Mouse (Mus musculus): ENCODE measurements around the gene Fam214a. TPM values are rescaled to one million over a fixed set of nuclear protein-coding genes. Genes with fewer than 3 reads are reported as not detected.

The Fam214a gene
- total and polyA plus RNA-seq, 2 experiments from 2014 or later: 16.0 to 33.2 TPM

DNA sequence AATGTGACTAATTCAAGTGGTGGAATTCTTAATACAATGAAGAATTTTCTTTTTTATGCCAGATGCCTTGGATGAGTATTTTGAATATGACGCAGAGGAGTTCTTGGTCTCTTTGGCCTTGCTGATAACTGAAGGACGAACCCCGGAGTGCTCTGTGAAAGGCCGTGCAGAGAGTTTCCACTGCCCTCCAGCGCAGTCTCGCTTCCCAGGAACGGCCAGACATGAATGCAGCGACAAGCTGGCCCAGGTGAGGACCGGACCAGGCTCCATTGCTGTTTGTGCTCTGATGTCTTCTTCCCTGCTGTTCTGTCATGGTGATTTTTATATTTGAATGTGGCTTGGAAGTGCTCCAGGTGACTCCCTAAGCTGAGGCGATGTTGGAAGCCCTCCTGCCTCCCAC, 51.5 kb downstream of the Fam214a start:
- TF ChIP-seq CTCF (IDR thresholded peaks at IDR 0.05; ENCODE audit: low read depth): no peak
- 94% methylated on average over 10 of the region's 10 CpGs for WGBS

DNA sequence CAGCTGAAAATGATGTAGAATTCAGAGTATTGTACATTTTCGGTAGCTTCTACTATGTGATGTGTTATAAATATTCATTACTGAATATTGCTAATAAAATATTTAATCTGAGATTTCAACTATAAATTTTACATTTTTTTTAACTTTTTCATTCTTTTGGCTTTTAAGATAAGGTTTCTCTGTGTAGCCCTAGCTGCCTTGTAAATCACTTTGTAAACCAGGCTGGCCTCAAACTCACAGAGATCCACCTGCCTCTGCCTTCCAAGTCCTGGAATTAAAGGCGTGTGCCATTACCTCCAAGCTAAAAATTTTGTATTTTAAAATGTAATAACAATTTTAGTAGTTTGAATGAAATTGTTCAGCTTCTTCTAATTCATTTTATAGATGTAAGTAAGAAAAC, 63.9 kb downstream of the Fam214a start:
- no peak overlapping the region for H3K4me2 ChIP-seq (ENCODE audit: low read depth)
- peaks cover 60% of the 10 kb centered on the region for H3K36me3 ChIP-seq (ENCODE audit: insufficient read depth)

More for the DNA sequence above, 51.5 kb downstream of the Fam214a start:
- DNase-seq (no peak), ATAC-seq (no peak)
- Histone ChIP-seq H3K9ac (no peak overlapping the region), H3K27ac (ENCODE audit: low read depth, low read length) (no peak overlapping the region), H3K4me1 (ENCODE audit: insufficient read depth) (no peaks in the 10 kb centered on the region), H3K4me3 (ENCODE audit: low read depth, low read length) (no peak overlapping the region), H3K4me2 (ENCODE audit: low read depth) (no peak overlapping the region), H3K36me3 (ENCODE audit: insufficient read depth) (peaks cover 24% of the 10 kb centered on the region), H3K27me3 (ENCODE audit: insufficient read depth, low read length) (no peaks in the 10 kb centered on the region), H3K9me3 (ENCODE audit: low read length) (no peaks in the 10 kb centered on the region)

DNA sequence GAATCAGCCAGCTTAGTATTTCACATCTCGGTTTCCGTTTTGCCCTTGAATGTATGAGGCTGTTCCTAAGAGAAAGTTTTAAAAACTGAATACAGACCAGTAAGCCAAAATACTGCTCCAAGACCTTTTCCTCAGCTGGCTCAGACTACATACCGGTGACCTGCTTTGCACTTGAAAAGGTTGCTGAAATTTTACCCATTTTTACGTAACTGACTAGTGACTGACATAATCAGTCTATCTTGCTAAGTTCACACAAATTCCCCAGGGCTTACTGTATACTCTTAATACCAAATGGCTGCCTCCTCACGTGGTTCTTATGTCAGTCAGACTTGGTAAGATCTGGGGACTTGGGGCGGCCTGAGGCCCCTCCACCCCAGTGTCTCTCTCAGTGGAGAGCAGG, 66.5 kb downstream of the Fam214a start:
- Histone ChIP-seq H3K9ac (no peak overlapping the region), H3K9me3 (ENCODE audit: low read length) (no peaks in the 10 kb centered on the region), H3K4me2 (ENCODE audit: low read depth) (no peak overlapping the region), H3K4me1 (ENCODE audit: insufficient read depth) (no peaks in the 10 kb centered on the region), H3K27ac (ENCODE audit: low read depth, low read length) (no peak overlapping the region), H3K36me3 (ENCODE audit: insufficient read depth) (peaks cover 64% of the 10 kb centered on the region), H3K27me3 (ENCODE audit: insufficient read depth, low read length) (no peaks in the 10 kb centered on the region), H3K4me3 (ENCODE audit: low read depth, low read length) (no peak overlapping the region)
- no peak for ATAC-seq
- 91% methylated on average over 6 of the region's 6 CpGs for WGBS
- TF ChIP-seq CTCF (IDR thresholded peaks at IDR 0.05; ENCODE audit: low read depth): no peak
- no peak for DNase-seq

More for the DNA sequence above, 63.9 kb downstream of the Fam214a start:
- Histone ChIP-seq H3K27ac (ENCODE audit: low read depth, low read length) (no peak overlapping the region), H3K27me3 (ENCODE audit: insufficient read depth, low read length) (no peaks in the 10 kb centered on the region), H3K4me1 (ENCODE audit: insufficient read depth) (no peaks in the 10 kb centered on the region), H3K9me3 (ENCODE audit: low read length) (no peaks in the 10 kb centered on the region), H3K4me3 (ENCODE audit: low read depth, low read length) (no peak overlapping the region), H3K9ac (no peak overlapping the region)
- no peak for TF ChIP-seq CTCF (IDR thresholded peaks at IDR 0.05; ENCODE audit: low read depth)
- ATAC-seq (no peak), DNase-seq (no peak)
- 82% methylated on average over 2 of the region's 2 CpGs for WGBS

DNA sequence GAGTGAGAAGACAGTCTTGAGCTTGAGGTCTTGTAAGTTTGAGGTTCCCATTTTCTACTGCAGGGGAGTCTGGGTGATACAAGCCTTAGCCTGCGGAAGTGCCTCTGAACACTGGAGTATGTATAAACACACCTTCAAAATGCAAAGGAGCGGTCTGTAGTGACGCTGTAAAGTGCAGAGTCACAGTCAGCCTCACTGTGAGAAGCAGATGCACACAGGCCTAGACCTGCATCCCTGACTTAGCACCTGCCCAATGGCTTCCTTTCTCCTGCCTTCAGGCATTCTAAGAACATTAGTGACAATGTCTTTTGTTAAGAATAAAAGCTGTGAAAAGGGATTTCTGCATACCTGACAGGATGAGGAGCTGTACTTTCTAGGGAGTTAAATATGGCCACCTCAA, 66.9 kb downstream of the Fam214a start:
- no peaks in the 10 kb centered on the region for H3K27me3 ChIP-seq (ENCODE audit: insufficient read depth, low read length)
- no peaks in the 10 kb centered on the region for H3K9me3 ChIP-seq (ENCODE audit: low read length)
- no peaks in the 10 kb centered on the region for H3K4me1 ChIP-seq (ENCODE audit: insufficient read depth)
- no peak overlapping the region for H3K9ac ChIP-seq
- DNase-seq (no peak), ATAC-seq (no peak)
- no peak overlapping the region for H3K4me3 ChIP-seq (ENCODE audit: low read depth, low read length)
- no peak for TF ChIP-seq CTCF (IDR thresholded peaks at IDR 0.05; ENCODE audit: low read depth)
- WGBS: 94% methylated on average over 3 of the region's 3 CpGs
- no peak overlapping the region for H3K4me2 ChIP-seq (ENCODE audit: low read depth)
- peaks cover 64% of the 10 kb centered on the region for H3K36me3 ChIP-seq (ENCODE audit: insufficient read depth)
- no peak overlapping the region for H3K27ac ChIP-seq (ENCODE audit: low read depth, low read length)

DNA sequence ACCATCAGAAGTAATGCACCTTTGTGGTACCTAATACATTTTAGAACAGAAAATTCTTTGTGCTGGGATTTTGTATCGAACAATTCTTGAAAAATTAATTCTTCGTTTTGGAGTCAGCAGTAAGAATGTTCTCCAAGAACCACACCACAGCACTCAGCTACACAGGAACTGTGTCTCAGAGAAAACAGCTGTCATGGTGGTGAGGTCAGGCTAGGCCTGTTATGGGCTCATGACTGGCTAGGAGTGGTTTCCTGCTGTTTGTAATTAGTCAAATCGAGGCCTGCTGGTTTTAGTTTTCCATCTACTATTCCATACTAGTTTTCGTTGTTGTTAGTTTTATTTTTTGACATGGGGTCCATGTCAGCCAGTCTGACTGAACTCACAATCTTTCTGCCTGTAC, 67.9 kb downstream of the Fam214a start:
- WGBS: 84% methylated on average over 4 of the region's 4 CpGs
- ATAC-seq: no peak
- Histone ChIP-seq H3K9me3 (ENCODE audit: low read length) (no peaks in the 10 kb centered on the region), H3K4me3 (ENCODE audit: low read depth, low read length) (no peak overlapping the region), H3K36me3 (ENCODE audit: insufficient read depth) (peaks cover 56% of the 10 kb centered on the region), H3K4me2 (ENCODE audit: low read depth) (no peak overlapping the region), H3K4me1 (ENCODE audit: insufficient read depth) (no peaks in the 10 kb centered on the region), H3K9ac (no peak overlapping the region), H3K27ac (ENCODE audit: low read depth, low read length) (no peak overlapping the region), H3K27me3 (ENCODE audit: insufficient read depth, low read length) (no peaks in the 10 kb centered on the region)
- no peak for DNase-seq
- TF ChIP-seq CTCF (IDR thresholded peaks at IDR 0.05; ENCODE audit: low read depth): no peak

DNA sequence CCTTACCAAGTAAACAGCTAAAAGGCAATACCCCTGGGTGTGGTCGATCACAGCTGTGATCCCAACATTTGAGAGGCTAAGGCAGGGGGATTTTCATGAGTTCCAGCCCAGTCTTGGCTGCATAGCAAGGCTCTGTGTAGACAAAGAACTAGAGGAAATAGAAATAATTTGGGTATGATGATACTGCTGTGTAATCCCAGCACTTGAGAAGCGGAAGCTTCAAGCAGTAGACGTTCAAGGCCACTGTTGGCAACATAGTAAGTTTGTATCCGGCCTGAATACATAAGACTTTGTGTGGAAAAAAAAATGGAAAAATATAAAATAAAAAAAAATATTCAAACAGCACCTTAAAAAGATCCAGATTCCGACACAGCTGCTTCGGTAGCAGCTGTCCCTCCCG, 69.9 kb downstream of the Fam214a start:
- no peak for DNase-seq
- no peak for TF ChIP-seq CTCF (IDR thresholded peaks at IDR 0.05; ENCODE audit: low read depth)
- Histone ChIP-seq H3K4me1 (ENCODE audit: insufficient read depth) (no peaks in the 10 kb centered on the region), H3K27me3 (ENCODE audit: insufficient read depth, low read length) (no peaks in the 10 kb centered on the region), H3K4me2 (ENCODE audit: low read depth) (no peak overlapping the region), H3K27ac (ENCODE audit: low read depth, low read length) (no peak overlapping the region), H3K4me3 (ENCODE audit: low read depth, low read length) (no peak overlapping the region), H3K9ac (no peak overlapping the region), H3K9me3 (ENCODE audit: low read length) (no peaks in the 10 kb centered on the region), H3K36me3 (ENCODE audit: insufficient read depth) (peaks cover 51% of the 10 kb centered on the region)
- no peak for ATAC-seq
- 92% methylated on average over 7 of the region's 7 CpGs for WGBS

- no peak overlapping the region for H3K4me3 ChIP-seq (ENCODE audit: low read depth, low read length)
- no peak for TF ChIP-seq CTCF (IDR thresholded peaks at IDR 0.05; ENCODE audit: low read depth)
- DNase-seq: no peak
- H3K9me3 ChIP-seq (ENCODE audit: low read length): no peaks in the 10 kb centered on the region
- H3K4me1 ChIP-seq (ENCODE audit: insufficient read depth): no peaks in the 10 kb centered on the region
- H3K27ac ChIP-seq (ENCODE audit: low read depth, low read length): no peak overlapping the region
- WGBS: 89% methylated on average over 5 of the region's 5 CpGs
- H3K9ac ChIP-seq: no peak overlapping the region
- H3K27me3 ChIP-seq (ENCODE audit: insufficient read depth, low read length): no peaks in the 10 kb centered on the region
- no peak for ATAC-seq
- H3K4me2 ChIP-seq (ENCODE audit: low read depth): no peak overlapping the region
- H3K36me3 ChIP-seq (ENCODE audit: insufficient read depth): peaks cover 47% of the 10 kb centered on the region
Observed at GRCm38 (mm10) chr9:75023150-75023894, 70.6 kb downstream of the Fam214a start.

Data from forebrain, postnatal 0 days (tissue).